Mouse (Mus musculus) E14TG2a.4 (cell line): ENCODE measurements at regions not wholly inside any gene's neighbourhood (a gene's known extent, or its start where the extent isn't known, plus 50 kb on each side); places are given as distances from the start of the nearest gene placed in this dataset.

Experiments used
- CTCF ChIP-seq: conservative IDR thresholded peaks from 2 replicates; pipeline ENCODE4 v1.5.1; 2014; ENCODE audit warnings: low read length
- POU5F1 ChIP-seq: IDR thresholded peaks from 2 replicates; pipeline ENCODE4 v1.6.1; 2014; ENCODE audit warnings: low read length, borderline replicate concordance

GRCm38 (mm10) chr6:41103689-41104400 lies 68.5 kb upstream of the 2210010C04Rik start:
- no peak for TF ChIP-seq CTCF
- no peak for TF ChIP-seq POU5F1
